Mouse (Mus musculus): ENCODE data around the gene Rad51b.

The Rad51b gene

DNA sequence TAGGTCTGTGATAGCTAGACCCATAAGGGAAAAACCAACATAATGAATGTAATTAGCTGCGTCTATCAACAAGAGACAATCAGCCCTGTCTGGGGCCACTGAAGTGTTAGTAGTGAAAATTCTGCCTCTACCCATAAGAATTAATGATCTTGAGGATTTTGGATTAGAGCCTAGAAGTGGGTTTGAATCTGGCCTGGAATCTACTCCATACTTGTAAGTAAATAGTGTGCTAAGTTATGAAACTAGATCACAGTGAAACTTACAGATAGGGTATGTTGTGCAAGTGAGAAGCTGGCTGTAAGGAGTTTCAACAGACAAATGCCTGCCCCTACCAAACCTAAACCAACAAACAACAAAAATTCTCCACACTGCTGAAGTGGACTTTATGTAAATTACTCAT lies 83.1 kb downstream of the Rad51b start:
- no peak for DNase-seq (ENCODE audit: low spot score)

DNA sequence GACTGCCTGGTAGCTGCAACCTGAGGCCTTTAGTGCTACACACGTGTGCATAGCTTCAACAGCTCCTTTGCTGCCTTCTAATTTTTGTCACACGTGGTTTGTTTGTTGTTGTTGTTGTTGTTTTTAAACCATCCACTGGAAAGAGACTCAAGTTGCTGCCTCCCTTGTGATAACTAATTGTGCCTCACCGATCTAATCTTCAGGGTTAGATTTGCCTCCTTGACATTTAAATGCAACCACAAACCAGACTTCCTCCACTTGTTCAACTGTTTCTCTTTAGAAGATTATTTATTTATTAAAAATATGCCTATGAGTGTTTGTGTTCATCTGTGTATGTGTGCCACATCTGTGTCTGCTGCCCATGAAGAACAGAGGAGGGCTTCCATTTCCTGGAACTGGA lies 84.4 kb downstream of the Rad51b start:
- DNase-seq (ENCODE audit: low spot score), result no peak

DNA sequence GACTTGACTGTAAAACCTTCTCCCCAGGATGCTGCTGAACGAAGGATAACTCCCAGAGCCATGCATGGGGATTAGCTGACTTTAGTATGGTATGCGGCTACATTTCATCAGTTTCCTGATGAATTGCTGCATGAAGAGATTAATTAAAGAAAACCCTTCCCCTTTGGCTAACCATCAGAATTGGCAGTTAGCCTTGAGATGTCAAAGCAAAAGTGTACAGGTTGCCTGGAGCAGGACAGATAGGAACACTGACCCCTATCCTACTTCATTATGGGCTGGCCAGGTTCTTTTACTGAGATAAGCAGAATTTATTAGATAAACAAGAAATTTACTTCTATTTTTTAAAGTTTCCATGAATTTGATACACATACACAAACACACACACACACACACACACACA lies 85.3 kb downstream of the Rad51b start:
- DNase-seq (ENCODE audit: low spot score), result no peak

DNA sequence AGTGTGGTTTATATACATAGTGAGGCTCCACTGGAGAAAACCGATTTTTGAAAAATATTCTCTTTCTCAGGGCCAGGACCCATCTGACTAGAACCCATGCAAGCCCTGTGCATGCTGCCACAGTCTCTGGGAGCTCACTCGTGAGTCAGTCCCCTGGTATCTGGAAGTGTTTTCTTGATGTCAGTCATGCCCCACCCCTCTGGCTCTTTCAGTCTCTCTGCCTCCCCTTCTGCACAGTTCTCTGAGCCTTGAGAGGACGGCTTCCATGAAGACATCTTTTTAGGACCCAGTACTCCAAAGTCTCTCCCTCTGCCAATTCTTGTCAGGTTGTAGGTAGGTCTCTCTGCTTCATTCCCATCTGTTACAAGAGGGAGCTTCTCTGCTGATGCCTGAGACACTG lies 86.5 kb downstream of the Rad51b start:
- peak; percentile 23 for DNase-seq (ENCODE audit: low spot score)

DNA sequence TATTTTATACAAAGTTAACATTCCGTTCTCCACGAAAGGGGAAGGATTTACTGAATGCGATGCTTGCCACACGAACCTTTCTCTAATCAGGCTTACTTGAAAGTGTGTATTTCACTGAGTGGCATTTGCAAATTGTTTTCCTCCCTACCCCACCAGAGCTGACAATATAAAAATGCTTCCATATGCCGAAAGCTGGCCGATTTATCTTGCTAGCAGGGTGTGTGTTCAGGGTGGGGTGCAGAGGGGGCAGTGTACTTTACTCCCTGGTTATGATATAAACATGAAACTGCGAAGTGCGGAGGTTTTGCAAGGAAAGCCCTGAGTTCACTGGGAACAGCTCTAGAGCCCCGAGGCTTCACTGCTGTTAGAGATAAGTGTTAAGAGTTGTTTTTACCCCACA lies 87.7 kb downstream of the Rad51b start:
- DNase-seq (ENCODE audit: low spot score), result no peak

DNA sequence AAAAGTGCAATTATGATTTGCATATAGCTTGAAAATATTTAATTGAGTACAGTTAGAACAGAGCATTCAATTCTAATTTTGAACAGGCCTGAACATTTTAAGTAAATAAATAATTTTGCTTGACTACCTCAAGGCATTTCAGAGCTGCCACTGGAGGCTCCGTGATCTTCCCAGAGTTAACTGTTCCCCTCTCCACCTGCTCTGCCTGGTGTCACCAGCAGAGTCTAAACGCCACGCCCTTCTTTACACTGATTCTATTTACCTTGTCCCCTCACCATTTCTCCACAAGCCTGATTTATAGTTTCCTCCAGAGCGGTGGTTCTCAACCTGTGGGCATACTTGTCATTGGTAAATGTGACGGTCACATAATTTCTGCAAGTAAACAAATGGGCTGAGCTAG lies 88.1 kb downstream of the Rad51b start:
- no peak for DNase-seq (ENCODE audit: low spot score)

DNA sequence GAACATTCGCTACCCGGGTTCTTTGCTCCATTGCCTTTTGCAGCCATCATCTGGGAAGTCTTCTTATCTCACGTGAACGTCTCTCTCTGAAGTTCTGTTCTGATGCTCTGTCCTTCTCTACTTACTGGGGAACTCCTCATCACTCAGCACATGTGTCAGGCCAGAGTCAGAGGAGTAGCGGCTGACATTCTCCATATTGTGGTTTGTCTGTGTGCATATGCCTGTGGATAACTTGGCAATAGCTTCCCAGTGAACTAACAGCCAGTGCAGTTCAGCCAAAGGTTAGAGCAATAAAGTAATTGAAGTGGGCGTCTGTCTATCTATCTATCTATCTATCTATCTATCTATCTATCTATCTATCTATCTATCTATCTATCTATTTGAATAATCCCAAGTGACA lies 90.8 kb downstream of the Rad51b start:
- DNase-seq (ENCODE audit: low spot score), result no peak

DNA sequence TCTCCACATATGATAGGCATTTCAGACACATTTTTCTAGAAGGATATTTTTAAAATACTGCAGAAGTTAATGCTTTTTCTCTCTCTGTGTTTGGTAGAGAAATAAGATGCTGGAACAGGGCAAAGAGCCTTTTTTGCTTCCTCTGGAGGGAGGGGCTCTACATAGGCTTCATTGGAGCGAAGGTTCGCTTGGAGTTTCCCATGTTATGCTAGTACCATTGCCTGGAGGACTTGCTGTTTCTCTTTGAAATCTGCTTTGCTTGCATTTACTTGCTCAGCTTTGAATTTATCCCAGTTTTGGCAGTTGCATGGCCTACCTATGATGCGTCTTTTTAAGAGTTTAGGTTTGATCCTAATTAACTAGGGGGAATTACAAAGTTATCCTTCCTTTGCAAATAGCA lies 92.2 kb downstream of the Rad51b start:
- no peak for DNase-seq (ENCODE audit: low spot score)

- DNase-seq (ENCODE audit: low spot score), result no peak
Observed at GRCm38 (mm10) chr12:79389971-79390370, 92.9 kb downstream of the Rad51b start.

- no peak for DNase-seq (ENCODE audit: low spot score)
Observed at GRCm38 (mm10) chr12:79393636-79394035, 96.6 kb downstream of the Rad51b start.

- no peak for DNase-seq (ENCODE audit: low spot score)
Observed at GRCm38 (mm10) chr12:79403992-79404391, 106.9 kb downstream of the Rad51b start.

- no peak for DNase-seq (ENCODE audit: low spot score)
Observed at GRCm38 (mm10) chr12:79404494-79404893, 107.4 kb downstream of the Rad51b start.

DNA sequence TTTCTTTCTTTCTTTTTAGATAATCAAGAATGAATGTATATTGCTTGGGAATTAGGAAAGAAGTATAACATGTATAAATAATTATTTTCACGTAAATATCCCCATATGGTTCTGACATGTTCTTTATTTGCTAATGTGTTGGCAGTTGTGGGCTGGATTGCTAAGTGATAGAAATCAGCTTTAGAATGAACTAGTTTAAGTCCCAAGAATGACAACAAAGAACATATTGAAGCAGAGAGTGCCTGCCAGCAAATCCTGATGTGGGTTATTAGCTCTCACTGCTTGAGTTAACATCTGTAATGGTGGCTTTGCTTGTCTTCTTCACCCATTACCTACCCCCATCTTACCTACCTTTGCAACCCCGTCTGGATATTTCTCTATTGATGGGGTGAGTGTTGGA lies 111.6 kb downstream of the Rad51b start:
- no peak for DNase-seq (ENCODE audit: low spot score)

- DNase-seq (ENCODE audit: low spot score), result no peak
Observed at GRCm38 (mm10) chr12:79409126-79409860, 112.2 kb downstream of the Rad51b start.

DNA sequence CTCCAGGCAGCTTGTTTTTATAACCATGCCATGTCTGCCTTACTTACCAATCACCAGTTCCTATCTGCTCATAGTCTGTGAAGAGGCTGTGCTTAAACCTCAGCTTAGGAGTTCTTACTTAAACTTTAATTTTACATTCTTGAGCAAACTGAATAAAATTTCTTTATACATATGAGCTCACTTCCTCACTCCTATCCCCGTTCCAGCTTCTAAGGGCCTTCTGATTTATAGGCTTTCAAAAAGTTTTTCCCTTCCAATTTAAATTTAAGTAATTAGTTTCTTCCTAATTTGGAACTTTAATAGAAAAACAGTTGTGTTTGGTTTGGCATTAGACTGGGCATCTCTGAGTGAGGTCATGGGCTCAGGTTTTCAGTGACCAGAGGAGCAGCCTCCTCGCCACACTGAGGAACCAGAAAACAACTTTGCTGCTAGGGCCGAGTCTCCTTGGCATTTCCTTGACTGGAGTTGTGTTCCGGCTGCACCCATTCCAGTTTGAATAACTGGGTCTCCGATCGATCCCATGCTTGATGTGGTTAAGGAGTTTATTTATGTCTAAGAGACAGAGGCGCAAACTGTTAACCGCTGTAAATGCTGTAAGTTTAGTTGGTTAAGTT lies 115.9 kb downstream of the Rad51b start:
- no peak for DNase-seq (ENCODE audit: low spot score)

DNA sequence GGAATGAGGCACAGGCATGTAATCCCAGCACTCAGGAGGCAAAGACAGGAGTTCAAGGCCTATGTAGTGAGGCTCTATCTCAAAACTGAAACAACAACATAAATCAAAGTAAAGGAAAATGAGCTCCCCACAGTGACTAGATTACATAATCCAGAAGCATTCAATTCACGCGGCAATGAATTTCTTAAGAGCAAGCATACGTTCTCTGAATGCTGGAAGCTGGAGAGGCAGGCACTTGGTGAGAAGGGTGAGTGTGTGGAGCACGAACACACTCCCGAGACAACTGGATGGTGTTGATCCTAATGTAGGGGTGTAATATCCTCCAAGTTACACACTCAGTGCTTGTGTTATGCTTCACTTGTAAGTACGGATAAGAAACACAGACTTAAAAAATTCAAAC lies 120.3 kb downstream of the Rad51b start:
- DNase-seq (ENCODE audit: low spot score), result peak; percentile 16

- DNase-seq (ENCODE audit: low spot score), result no peak
Observed at GRCm38 (mm10) chr12:79420605-79421004, 123.5 kb downstream of the Rad51b start.

GRCm38 (mm10) chr12:79429507-79430291 lies 132.6 kb downstream of the Rad51b start:
- DNase-seq (ENCODE audit: low spot score), result no peak

- no peak for DNase-seq (ENCODE audit: low spot score)
Observed at GRCm38 (mm10) chr12:79431138-79431537, 134.1 kb downstream of the Rad51b start.

GRCm38 (mm10) chr12:79433724-79434442 lies 136.8 kb downstream of the Rad51b start:
- peak; percentile 69 for DNase-seq (ENCODE audit: low spot score)

DNA sequence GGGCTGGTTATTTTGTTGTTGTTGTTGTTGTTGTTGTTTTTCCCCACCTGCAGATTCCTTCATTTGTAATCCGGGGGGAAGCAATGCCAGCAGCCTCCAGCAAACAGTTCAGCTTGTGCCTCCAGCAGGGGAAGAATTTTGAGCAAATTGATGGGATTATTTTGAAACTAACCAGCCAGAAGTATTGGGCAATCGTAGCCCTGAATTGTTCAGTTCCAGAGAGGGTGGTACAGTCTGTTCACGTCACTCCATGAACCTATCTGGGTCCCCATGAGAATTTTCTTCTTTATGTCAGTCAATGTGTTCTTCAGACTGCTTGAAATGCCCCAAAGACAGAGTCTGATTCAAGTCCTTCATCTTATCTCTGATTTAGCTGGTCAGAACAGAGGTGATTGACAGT lies 138.4 kb downstream of the Rad51b start:
- DNase-seq (ENCODE audit: low spot score), result peak; percentile 35

GRCm38 (mm10) chr12:79436035-79436434 lies 139.0 kb downstream of the Rad51b start:
- DNase-seq (ENCODE audit: low spot score), result no peak

- DNase-seq (ENCODE audit: low spot score), result no peak
Observed at GRCm38 (mm10) chr12:79436892-79437291, 139.8 kb downstream of the Rad51b start.
